Mouse (Mus musculus) E14TG2a.4 (cell line): ENCODE measurements around the gene Acsf3.

Experiments
- H3K27me3 ChIP-seq: 2 replicates; pipeline ENCODE4 v1.6.1; 2014; ENCODE audit warnings: low read length, control low read depth; ENCODE audit not compliant: insufficient read depth
- H3K36me3 ChIP-seq: 2 replicates; pipeline ENCODE4 v1.6.1; 2014; ENCODE audit warnings: low read length, control low read depth; ENCODE audit not compliant: insufficient read depth
- H3K4me1 ChIP-seq: replicated peaks from 2 replicates; pipeline ENCODE4 v1.6.1; 2014; ENCODE audit warnings: low read depth, low read length, control low read depth
- H3K4me3 ChIP-seq: replicated peaks from 2 replicates; pipeline ENCODE4 v1.5.1; 2014; ENCODE audit warnings: mild to moderate bottlenecking, low read length
- H3K9me3 ChIP-seq: 2 replicates; pipeline ENCODE4 v1.6.1; 2014; ENCODE audit warnings: low read length, control low read depth
- CTCF ChIP-seq: conservative IDR thresholded peaks from 2 replicates; pipeline ENCODE4 v1.5.1; 2014; ENCODE audit warnings: low read length
- NANOG ChIP-seq: IDR thresholded peaks from 2 replicates; pipeline ENCODE4 v1.6.1; 2014; ENCODE audit warnings: borderline replicate concordance, low read length, mixed read lengths
- POU5F1 ChIP-seq: IDR thresholded peaks from 2 replicates; pipeline ENCODE4 v1.6.1; 2014; ENCODE audit warnings: low read length, borderline replicate concordance

The Acsf3 gene

DNA sequence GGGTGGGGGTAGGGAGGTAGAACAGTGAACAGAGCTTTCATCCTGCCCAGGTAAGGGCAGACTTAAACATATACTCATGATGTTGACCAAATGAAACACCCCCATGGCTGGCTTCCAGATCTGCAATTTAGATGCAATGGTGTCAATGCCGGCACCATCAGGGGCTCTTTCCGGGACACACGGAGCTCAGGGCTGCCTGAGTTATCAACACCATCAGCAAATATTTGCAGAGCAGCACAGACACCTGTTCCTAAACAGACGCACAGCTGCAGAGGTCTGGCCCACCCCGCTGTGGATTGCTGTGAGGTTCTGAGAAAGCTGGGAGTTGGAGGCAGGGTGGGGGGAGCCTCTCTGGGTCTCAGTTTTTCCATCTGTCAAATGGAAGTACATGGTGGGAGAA is 9.1 kb upstream of the Acsf3 start:
- Histone ChIP-seq H3K36me3 (no peaks in the 10 kb centered on the region), H3K4me1 (0 out of 2 replicates have a peak, but pooled peaks cover 2% of the 10 kb centered on the region), H3K27me3 (peaks cover 14% of the 10 kb centered on the region), H3K4me3 (no peak overlapping the region), H3K9me3 (no peaks in the 10 kb centered on the region)
- TF ChIP-seq CTCF (no peak), NANOG (no peak), POU5F1 (no peak)

DNA sequence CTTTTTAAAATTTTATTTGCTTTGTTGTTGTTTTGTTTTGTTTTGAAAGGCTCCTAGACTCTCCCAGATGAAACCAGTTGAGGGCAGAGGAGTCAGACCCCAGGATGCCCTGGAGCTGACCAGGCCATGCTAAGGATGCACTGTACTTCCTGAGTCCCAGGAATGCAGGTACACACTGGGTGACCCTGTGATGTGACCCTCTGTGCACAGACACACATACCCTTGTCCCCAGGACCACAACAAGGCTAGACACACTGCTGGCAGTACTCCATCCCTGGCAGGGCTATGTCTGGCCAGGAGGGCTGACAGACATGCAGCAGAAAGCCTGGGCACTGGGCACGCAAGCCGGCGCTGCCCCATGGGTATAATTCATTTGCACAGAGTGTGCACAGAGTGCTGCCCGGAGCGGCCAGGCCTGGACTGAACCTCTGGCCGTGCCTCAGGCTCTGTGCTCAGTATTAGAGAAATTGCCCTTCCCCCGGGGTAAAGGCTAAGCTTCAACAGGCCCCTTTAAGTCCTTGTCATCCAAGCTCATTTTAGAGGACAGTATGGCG is 8.6 kb upstream of the Acsf3 start:
- H3K4me3 ChIP-seq = no peak overlapping the region
- 0 out of 2 replicates have a peak, but pooled peaks cover 2% of the 10 kb centered on the region for H3K4me1 ChIP-seq
- H3K27me3 ChIP-seq = peaks cover 14% of the 10 kb centered on the region
- TF ChIP-seq POU5F1 (no peak), CTCF (no peak), NANOG (no peak)
- no peaks in the 10 kb centered on the region for H3K36me3 ChIP-seq
- no peaks in the 10 kb centered on the region for H3K9me3 ChIP-seq

DNA sequence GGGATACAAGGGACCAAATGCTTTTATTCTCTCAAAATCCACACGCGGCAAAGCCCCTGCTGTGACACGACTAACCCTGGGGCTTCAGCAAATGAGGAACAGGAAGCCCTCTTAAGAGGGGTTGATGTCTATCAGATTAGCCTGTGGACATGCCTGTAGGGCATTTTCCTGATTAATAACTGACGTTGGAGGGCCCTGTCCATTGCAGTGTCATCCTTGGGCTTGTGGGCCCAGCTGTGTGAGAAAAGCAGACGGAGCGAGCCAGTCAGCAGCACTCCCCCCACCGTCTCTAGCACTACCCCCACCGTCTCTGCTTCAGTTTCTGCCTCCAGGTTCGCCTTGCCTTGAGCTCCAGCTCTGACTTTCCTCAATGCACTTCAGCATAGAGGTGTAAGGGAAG is 8.1 kb upstream of the Acsf3 start:
- Histone ChIP-seq H3K36me3 (no peaks in the 10 kb centered on the region), H3K4me1 (0 out of 2 replicates have a peak, but pooled peaks cover 2% of the 10 kb centered on the region), H3K9me3 (no peaks in the 10 kb centered on the region), H3K4me3 (no peak overlapping the region), H3K27me3 (peaks cover 14% of the 10 kb centered on the region)
- TF ChIP-seq NANOG = no peak
- TF ChIP-seq POU5F1 = no peak
- no peak for TF ChIP-seq CTCF

DNA sequence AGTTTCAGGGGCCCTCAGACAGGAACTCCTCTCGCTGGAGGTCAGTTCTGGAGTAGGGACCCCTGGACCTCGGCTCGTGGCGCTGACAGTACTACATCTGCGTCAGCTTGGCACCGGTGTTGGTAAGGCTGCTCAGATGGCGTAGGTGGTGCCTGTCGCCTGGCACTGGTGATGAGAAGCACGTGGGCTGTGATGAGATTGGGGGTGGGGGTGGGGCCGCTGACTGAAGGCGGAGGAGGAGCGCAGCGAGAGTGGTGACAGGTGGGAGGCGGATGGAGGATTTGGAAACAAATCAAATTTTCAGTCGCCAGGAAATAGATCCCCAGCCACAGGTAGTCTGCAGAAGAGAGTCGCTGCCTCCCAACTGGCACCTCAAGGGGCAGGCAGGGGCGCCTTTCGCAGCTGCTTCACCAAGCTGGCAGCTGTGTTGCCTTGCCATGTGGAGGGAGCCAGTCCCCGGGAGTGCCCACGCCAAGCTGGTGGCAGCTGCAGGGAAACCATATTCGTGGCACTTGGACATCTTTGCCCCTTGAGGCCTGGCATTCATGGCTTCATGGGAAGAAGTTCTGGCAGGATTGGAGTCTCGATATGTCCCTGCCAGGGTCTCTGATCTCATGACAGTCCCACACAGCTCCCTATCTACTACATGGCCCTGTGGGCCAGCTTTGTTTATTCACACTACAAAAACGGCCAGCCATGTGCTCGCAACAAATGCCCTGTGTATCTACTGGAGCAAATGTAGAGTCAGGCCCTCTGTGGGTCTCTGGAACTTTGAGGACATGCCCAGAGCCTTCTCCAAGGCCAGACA is 5.8 kb upstream of the Acsf3 start:
- H3K27me3 ChIP-seq = peaks cover 22% of the 10 kb centered on the region
- no peak for TF ChIP-seq NANOG
- TF ChIP-seq POU5F1 = no peak
- TF ChIP-seq CTCF = no peak
- 0 out of 2 replicates have a peak, but pooled peaks cover 2% of the 10 kb centered on the region for H3K4me1 ChIP-seq
- H3K36me3 ChIP-seq = no peaks in the 10 kb centered on the region
- H3K9me3 ChIP-seq = no peaks in the 10 kb centered on the region
- H3K4me3 ChIP-seq = no peak overlapping the region

DNA sequence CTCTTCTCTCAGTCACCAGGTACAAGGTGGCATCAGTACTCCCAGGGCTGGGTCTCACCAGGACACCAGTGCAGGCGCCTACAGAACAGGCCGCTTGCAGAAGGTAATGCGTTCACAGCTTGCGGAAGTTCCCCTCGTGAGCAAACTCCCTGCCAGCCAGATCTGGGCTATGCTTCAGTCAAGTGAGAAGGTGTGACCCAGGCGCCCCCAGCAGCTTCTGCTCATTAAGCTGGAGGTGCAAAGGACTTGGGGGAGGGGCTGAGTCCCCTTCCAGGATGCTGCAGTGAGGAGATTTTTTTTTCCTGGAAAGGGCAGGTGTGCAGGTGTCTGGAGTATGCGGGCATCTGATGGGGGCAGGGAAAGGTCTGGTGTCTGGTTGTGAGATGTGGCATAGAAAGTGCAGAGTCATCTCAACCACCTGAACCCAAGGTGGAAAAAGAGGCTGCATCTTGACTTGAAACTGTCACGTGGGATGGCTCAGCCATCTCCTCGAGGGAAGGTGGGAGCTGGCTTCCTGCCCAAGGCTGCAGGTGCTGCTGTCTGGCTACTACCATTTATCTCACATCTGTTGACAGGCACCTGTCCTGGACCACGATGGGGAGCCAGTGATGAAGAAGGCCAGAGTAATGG is 2.7 kb upstream of the Acsf3 start:
- Histone ChIP-seq H3K36me3 (no peaks in the 10 kb centered on the region), H3K4me1 (peaks cover 12% of the 10 kb centered on the region), H3K27me3 (peaks cover 22% of the 10 kb centered on the region), H3K4me3 (no peak overlapping the region), H3K9me3 (no peaks in the 10 kb centered on the region)
- TF ChIP-seq CTCF (no peak), POU5F1 (no peak), NANOG (no peak)

DNA sequence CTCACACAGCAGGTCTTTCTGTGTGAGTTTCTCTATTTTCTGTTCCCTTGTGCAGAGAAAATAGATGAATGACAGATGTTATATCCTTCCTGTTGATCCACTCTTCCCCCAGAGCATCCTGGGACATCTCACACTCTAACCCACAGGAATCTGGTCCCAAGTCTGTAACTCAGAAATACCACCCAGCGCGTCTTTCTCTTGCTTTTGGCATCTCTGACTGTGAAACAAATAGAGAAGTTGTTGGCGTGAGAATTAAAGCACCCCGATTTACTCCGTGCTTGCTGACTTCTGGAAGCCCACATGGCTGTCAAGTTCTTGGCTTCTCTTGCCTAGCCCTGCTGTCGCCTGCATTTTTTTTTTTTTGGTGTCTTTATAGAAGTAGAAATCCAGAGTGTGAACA is 2.4 kb downstream of the Acsf3 start:
- Histone ChIP-seq H3K36me3 (peaks cover 30% of the 10 kb centered on the region), H3K9me3 (no peaks in the 10 kb centered on the region), H3K4me3 (no peak overlapping the region), H3K4me1 (peaks cover 9% of the 10 kb centered on the region), H3K27me3 (0 out of 2 replicates have a peak, but pooled peaks cover 3% of the 10 kb centered on the region)
- TF ChIP-seq CTCF (no peak), POU5F1 (no peak), NANOG (no peak)

DNA sequence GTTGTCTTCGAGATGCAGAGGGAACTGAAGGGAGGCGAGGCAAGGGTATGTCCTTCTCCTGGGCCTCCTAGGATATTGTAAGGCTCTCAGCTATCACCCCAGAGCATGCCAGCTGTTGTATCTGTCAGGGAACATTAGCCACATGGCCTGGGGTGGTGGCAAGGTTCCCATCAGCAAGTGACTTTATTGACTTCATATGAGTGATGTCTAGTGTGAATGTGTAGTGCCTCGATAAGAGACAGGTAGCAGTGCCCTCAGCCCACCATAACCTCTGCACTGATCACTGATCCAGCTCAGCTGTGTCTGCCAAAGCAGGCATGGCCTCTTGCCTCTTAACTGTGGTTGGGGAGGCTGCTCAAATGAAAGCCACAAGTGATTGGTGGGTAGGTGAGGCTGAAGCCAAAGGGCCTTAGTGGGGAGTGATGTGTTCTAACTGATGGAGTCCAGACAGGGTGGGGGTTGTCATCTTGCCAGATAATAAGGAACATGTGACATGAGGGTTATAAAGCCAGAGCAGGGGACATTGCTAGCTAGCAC is 3.5 kb downstream of the Acsf3 start:
- Histone ChIP-seq H3K9me3 (no peaks in the 10 kb centered on the region), H3K27me3 (no peaks in the 10 kb centered on the region), H3K4me1 (peaks cover 9% of the 10 kb centered on the region), H3K4me3 (no peak overlapping the region), H3K36me3 (peaks cover 34% of the 10 kb centered on the region)
- TF ChIP-seq CTCF (no peak), NANOG (no peak), POU5F1 (no peak)

DNA sequence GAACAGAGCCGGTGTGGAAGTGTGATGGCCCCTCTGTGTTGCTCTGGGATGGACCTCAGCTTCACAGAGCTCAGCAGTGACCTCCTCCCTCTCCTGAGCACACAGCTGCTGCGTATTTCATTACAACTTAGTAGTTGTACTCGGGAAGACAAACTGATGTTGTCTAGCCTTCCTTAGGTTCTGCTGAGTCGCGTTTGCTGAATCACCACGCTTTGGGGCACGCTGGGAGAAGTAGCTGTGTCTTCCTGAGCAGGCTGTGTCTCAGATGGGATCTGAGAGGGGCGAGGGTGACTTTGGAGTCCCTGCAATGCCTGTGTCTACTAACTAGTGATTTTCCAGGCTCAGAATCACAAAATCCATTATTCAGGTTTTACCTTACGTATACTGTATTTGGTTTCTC is 4.0 kb downstream of the Acsf3 start:
- H3K27me3 ChIP-seq = no peaks in the 10 kb centered on the region
- no peaks in the 10 kb centered on the region for H3K9me3 ChIP-seq
- H3K4me3 ChIP-seq = no peak overlapping the region
- peaks cover 39% of the 10 kb centered on the region for H3K36me3 ChIP-seq
- peaks cover 9% of the 10 kb centered on the region for H3K4me1 ChIP-seq
- TF ChIP-seq NANOG (no peak), CTCF (no peak), POU5F1 (no peak)
